Mouse (Mus musculus) cerebellum, adult 2 months (tissue): ENCODE results near the gene Atp2b4.

Experiments
- CTCF ChIP-seq: fragments of 200-500 bp; IDR thresholded peaks from 2 replicates; pipeline ENCODE4 v1.5.1; 2011; ENCODE audit warnings: low read depth, mild to moderate bottlenecking, control low read depth, low read length, moderate library complexity, borderline replicate concordance; ENCODE audit not compliant: insufficient read depth
- POLR2A ChIP-seq: fragments of 200-500 bp; IDR thresholded peaks from 2 replicates; pipeline ENCODE4 v1.6.1; 2011; ENCODE audit warnings: low read length, control low read depth, borderline replicate concordance; ENCODE audit not compliant: insufficient read depth

DNA sequence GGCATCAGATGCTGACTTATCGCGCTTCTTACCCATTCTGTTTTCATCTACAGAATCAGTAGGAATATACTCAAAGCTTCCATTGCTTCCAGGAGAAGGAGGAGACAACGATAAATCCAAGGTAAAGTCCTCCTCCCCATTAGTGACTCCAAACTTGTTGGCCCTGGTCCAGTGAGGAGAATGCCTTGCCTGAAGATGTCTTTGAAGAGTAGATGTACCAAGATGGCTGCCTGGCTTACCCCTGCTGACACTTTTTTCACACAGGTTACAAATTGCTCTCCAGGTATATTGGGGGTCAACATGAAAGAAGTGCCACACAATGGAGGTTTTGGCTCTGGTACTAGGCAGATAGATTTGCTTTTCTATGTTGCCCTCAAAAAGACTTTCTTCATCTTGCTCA, 142.0 kb downstream of the Atp2b4 start:
- TF ChIP-seq CTCF (no peak), POLR2A (no peak)
